Mouse (Mus musculus): Measurements from ENCODE around the gene Ptrh1.
A peak's percentile ranks its signal among the peaks of the same experiment; 100 is the strongest.

Gene Ptrh1

DNA sequence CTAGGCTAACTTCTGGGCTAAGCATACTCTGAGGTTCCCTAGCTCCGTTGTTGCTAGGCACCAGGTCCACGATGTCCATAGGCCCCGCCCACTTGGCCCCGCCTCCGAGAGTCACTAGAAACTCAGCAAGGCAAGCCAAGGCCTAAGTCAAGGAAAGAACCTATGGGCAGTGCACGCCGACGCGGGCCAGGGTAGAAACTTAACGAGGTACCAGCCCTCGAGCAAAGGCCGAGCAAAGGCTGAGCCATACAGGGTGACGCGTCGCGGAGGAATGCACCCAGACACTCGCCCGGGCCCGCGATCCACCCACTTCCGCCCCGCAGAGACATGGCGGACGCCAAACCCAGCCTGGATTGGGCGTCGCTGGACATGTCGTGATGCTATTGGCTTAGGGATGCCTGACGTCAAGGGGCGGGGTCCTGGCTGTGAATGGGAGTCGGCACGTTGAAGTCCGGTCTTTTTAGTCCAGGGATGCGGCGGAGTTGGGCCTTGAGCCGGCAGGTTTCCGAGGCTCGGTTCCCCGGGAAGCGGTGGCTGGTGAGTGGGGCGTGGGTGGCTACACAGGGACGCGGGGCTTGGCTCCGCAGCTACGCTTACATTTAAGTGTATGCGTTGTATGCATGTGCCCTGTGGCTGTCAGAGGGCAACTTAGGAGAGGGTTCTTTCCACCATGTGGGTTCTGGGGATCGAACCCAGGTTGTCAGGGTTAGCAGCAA, at the start of gene Ptrh1, which contains the start of gene Ttc16:
TSS of gene Ptrh1 (plus strand) at position 428 of the 716 bp plus-strand sequence.
TSS of gene Ttc16 (minus strand) at position 275 of the 716 bp plus-strand sequence.
- peak; percentile 93 to 95 for DNase-seq (ENCODE audit: low spot score in 2 of 2)

DNA sequence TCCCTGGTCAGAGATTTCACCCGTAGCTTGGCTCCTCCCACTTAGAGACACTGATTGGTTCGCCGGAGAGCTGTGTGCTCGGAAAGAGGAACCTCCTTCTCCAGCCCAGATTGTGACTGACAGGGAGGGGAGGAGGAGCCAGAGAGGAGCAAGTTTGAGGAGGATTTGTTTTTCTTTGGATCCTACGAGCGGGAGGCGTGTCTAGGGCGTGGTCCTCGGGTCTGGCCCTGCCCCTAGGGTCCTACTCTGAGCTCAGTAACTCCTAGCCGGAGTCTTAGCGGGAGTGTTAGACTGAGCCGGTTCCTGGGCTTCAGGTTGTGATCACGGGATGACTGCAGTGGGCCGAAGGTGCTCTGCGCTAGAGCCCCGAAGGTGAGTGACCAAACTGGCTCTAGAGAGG, 48.2 kb upstream of the Ptrh1 start:
- peak; percentile 78 to 80 for DNase-seq (ENCODE audit: low spot score in 2 of 2)

DNA sequence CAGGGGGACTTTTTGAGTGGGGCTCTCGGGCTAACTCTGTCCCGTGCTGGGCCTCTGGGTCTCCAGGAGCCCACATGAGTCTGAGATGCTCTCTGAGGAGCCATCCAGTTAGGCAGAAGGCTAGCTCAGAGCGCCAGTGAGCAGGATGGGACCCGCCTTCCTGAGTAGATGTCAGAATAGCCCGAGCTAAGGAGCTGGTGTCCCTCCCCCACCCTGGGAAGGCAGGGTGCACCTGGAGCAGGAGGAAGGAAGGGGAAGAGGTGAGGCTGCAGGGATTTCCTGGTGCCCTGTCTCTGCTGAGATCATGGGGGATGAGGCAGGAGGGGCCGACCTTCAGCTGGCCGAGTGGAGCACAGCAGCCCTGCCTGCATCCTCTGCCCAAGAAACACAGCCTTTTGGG, 47.1 kb upstream of the Ptrh1 start:
- no peak for DNase-seq (ENCODE audit: low spot score in 2 of 2)

DNA sequence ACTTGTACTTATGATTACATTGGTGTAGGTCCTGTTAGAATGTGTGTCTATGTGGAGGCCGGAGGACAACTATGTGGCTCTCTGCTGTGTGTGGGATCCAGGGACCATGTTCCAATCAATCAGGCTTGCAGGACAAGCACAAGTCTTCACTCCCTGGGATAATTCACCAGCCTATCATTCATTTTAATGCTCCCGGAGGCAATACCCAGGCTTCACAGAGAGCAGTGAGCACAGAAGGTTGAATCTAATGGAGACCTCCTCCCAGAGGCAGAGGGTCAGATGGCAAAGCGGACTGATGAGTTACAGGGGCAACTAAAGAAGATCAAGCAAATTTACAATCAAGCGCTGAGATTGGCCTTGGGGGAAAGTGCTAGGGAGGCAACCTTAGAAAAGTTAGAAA, 46.0 kb upstream of the Ptrh1 start:
- no peak for DNase-seq (ENCODE audit: low spot score in 2 of 2)

DNA sequence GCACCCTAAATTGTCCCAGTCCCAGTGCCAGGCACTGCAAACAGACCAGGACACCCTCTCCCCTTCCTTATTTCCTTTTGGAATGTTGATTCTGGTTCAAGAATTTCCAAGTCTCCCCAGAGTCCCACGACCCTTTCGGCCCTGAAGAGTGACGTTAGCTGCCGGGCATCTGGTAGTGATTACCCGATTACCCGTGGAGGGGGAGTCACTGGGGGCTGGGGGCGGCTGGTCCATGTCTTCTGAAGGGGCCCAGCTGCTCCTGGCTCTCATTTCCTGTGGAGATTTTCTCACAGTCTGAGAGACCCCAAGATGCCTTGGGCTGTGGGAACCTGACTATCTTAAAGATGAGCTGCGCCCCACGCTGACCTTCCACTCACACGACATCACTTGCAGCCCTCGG, 44.7 kb upstream of the Ptrh1 start:
- no peak for DNase-seq (ENCODE audit: low spot score in 2 of 2)

DNA sequence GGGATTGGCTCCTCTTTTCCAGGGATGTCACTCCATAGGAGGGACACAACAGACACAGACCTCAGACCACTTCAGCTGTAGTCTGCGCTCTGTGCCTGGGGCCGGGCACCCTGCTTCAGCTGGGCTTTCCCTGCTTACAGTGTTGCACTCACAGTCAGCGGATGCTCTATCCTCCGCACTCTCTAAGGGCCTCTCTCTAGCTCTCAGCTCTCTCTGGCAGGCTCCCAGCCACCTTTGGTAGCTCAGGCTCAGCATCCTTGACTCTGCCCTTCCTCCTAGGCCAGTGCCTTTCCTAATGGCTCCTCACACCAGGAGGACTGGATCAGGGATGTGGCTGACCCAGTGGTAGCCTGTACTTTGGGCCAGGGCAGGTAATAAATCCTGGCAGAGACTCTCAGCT, 43.7 kb upstream of the Ptrh1 start:
- DNase-seq (ENCODE audit: low spot score in 2 of 2): no peak

DNA sequence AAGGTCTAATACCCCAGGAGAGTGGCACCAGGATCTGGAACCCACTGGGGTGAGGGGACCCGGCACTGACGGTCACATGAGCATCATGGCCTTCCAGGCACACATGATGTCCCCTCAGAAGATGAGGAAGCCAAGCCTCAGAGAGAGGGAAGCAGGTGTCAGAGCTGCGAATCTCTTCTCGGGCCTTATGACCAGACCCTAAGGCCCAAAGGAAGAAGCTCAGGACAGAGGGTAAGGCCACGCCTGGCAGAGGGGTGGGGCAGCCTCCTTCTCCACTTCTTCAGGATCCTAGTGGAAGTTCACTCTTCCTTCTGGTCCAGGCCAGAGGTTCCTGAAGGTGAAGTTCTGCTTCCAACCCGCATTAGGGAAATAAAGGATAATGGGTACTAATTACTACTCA, 42.9 kb upstream of the Ptrh1 start:
- no peak for DNase-seq (ENCODE audit: low spot score in 2 of 2)

DNA sequence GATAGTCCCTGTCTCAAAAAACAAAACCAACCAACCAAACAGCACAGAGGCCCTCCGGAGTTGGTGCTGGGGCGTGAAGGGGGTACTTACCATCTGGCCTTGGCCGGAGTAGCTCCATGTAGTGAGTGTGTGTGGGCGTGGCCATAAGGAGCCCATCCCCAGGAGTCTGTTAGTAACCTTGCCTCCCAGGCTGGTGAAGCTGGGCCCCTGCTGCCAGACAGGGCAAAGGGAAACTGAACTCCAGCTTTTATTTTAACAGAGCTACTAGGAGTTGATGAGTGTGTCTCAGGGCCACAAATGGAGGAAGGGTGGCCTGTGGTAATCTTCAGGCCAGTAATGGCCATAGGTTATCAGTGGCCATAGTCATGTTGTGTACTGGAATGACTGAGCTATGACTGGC, 41.1 kb upstream of the Ptrh1 start:
- DNase-seq (ENCODE audit: low spot score in 2 of 2): no peak

DNA sequence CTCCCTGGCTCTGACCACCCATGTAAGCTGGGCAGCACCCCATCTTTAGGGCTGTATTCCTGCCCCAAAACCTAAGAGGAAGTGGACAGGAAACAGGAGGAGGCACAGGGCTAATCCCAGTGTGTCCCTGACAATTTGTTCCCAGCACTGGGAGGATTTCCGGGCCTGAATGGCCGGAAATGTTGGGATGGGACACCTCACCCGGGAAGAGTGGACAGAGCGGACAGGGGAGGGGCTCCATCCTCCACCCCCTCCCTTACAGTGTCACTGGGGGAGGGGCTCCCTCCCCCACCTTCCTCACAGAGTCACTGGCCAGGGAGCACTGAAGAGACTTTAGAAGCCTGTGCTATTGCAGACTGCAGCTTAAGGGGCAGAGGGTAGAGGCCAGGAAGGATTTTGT, 40.7 kb upstream of the Ptrh1 start:
- DNase-seq (ENCODE audit: low spot score in 2 of 2): no peak

DNA sequence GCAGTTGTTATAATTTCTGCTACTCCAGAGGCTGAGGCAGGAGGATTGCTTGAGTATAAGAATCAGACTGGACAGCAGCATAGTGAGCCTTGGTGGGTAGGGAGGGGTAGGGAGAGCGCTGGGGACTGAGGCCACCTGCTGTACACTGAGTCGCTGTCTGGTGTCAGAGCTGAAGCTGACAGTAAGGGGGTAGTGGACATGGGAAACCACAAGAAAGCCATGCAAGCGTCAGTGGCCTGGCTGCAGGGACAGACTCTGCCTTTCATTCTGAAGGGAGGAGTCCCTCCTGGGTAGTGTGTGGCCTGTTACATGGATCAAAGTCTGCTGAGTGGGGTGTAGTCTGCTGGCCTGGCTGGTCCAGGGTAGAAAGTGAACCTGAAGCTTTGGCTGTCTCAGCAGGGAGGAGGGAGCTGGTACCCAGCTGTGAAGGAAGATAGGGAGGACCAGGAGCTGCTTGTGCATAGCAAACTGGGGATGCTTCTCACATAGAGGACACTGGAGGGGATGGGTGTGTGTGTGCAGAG, 39.2 kb upstream of the Ptrh1 start:
- DNase-seq (ENCODE audit: low spot score in 2 of 2): no peak

DNA sequence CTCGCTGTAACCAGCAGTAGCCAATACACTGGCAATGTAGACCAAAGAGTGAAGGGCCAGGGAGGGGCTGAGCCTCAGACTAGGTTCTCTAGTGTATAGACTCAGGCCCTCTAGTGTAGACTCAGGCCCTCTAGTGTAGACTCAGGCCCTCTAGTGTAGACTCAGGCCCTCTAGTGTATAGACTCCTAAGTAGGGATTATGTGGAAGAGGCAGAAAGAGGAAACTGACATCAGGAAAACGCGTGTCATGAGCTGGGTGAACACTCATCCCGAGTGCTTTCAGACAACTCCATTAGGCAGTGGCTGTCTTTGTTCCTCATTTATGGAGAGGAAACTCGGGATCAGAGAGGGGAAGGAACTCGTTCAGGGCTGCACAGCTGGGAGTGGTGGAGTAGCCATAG, 38.6 kb upstream of the Ptrh1 start:
- DNase-seq (ENCODE audit: low spot score in 2 of 2): no peak

DNA sequence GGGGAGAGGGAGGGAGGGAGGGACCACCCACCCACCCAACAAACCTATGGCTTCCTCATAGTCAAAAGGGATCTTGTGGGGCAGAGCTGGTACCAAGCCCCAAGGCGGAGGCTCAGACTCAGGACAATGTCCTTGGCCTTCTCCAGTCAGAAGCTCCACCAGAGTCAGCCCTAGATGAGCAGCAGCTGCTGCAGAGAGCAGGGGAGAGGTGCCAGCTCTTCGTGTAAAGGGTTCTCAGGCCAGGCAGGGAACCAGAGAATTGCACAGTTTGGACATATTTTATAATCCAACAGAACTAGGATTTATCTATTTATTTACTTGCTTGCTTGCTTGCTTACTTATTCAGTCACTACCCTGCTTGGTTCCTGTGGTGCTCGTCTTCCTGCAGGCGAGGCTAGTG, 36.3 kb upstream of the Ptrh1 start:
- DNase-seq (ENCODE audit: low spot score in 2 of 2): no peak

DNA sequence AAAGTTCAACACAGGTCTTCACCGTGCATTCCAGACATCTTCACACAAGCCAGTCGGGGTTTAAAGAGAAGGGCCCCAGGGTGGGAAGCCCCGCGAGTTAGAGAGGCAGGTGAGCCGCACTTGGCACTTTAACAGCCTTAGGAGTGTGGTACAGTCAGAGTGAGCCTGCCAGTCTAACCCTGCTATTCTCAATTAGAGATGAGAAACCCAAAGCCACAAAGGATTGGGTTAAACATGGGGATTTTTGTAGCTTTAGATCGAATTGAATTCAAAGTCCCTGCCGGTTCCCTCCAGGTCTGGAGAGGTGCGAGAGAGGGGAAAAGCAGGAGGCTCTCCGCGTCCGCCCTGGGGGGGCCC, 34.7 kb upstream of the Ptrh1 start, which contains the start of gene 6330409D20Rik:
TSS of gene 6330409D20Rik (minus strand) at position 101 of the 357 bp plus-strand sequence.
- no peak for DNase-seq (ENCODE audit: low spot score in 2 of 2)

DNA sequence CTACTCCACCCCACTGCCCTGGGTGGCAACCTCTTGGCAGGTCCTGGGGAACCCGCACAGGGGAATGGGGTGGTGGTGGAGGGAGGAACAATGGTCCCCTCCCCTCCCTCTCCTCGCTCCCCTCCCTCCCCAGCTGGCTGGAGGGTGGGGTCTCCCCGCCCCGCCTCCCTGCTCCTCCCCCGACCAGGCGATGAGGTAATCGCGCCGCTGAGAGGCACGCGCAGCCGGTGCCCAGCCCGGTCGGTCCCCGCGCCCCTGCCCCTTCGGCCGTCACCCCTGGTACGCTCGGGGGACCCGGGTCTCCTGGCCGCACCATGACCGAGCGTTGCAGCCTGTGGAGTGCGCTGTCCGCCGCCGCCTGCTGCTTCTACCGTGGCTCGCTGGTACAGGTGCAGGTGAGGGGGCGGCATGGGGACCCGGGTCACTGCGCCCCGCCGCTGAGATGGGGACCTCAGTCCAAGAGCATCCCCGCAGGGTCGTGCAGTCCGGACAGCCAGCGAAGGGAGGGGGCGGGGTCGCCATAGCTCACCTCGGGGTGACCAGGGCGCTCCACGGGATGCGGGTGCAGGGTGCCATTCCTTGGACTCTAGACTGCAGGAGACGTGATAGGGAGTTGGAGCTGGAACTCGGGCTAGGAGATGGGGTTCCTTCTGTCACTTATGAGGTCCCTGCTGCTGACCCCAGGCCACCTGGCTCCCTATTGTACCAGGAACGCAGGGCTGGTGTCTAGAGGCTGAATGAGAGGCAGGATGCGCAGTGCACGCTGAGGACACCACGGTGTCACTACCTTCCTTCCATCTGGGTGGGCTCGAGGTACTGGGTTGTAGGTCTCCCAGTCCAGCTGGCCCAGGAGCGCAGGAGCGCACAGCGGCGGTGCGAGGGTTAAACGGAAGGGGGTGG, 34.1 kb upstream of the Ptrh1 start:
- DNase-seq (ENCODE audit: low spot score in 2 of 2): peak in 1 of 2 experiments; percentile 55

DNA sequence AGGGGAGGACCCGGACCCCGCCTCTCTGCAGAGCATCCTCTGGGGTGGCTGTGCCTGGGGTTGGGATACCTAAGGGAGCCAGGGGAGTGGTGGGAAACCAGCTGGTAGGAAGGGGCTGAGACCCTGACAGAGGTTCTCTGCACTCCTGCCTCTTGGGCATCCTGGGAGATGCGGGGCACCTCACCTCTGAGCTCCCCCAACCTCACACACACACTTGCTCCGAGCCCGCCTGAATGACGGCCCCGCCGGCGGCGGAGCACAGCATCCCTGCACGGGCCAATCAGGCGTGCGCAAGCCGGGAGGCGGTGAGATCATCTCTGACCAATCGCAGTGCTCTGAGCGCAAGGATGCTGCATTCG, 33.4 kb upstream of the Ptrh1 start:
- peak; percentile 79 for DNase-seq (ENCODE audit: low spot score in 2 of 2)

DNA sequence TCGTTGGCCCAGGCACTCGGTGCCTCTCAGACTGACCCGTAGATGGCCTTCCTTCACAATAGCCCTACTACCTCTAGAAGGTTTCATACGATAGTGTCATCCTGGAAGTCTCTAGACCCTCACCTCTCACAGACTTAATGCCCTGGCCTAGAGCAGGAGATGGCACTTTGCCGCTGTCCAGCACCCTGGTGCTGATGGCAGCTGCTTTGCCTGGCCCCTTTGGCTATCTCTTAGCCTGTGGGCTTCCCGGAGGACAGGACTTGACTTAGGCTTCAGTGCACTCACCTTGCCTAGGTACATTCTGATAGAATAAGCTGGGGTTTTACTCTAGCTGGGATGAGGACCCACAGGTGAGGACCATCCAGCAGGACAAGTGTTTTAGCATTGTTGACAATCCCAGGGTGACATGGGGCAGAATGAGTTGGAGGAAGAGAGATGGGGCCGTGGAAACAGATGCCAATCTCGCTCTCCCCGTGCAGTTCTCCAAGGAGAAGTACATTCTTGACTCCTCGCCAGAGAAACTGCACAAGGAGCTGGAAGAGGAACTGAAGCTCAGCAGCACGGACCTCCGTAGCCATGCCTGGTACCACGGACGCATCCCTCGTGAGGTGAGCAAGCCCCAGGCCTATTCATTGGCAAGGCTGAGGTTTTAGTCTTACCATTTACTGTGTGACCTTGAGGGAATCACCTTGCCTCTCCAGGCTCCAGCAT, 31.2 kb upstream of the Ptrh1 start:
- DNase-seq (ENCODE audit: low spot score in 2 of 2): no peak

DNA sequence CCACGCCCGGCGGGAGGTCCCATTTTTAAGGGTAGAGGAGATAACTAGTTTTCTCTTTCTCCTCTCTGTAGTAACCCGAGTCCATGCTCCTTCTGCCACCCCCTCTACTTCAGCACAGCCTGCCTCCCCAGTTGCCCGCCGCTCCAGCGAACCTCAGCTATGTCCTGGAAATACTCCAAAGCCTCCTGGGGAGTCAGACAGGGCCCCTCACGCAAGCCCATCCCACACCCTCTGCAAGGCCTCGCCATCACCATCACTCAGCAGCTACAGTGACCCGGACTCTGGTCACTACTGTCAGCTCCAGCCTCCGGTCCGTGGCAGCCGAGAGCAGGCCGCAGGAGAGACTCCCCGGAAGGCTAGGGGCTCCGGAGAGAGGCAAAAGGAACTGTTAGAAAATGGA, 26.5 kb upstream of the Ptrh1 start:
- DNase-seq (ENCODE audit: low spot score in 2 of 2): no peak

DNA sequence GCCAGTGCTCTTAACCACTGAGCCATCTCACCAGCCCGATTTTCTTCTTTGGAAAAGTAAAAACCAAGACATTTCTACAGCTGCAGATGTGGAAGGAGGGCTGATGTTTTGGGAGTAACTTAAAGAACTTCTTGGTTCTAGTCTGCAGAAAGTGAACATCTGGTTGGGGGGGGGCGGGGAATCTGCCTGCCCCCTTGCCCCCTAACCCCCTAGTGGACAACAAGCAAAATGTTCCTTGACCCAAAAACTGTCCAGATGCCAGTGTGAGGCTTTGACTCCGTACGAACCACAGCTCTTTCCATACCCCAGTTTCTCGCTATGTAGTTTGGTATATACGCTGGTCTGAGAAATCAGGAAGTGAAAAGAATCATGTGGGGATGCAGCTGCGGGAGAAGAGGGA, 25.4 kb upstream of the Ptrh1 start:
- no peak for DNase-seq (ENCODE audit: low spot score in 2 of 2)

DNA sequence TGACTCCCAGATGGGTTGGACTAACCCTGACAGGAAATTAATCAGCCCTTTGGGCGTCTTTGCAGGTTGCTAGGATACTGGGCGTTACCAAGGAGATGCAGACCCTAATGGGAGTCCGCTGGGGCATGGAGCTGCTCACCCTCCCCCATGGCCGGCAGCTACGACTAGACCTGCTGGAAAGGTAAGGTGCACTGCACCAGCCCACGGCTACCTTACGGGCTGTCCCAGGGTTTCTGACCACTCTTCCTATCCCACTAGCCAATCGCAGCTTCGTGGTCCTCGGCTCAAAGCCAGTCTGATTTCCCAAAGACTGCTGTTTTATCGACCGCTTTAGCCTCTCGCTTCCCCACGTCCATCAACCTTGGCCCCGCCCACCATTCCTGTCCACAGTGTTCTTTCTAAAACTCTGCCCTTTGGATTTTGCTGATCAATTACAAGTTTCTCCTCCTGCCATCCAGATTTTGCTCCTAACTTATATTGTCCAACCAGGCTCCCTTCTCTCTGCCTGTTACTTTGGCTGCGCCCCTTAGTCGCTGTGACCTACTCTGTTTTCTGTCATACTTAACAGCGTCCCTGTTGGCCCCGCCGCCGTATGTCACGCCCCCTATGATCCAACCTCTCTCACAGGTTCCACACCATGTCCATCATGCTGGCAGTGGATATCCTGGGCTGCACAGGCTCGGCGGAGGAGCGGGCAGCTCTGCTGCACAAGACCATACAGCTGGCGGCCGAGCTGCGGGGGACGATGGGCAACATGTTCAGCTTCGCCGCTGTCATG, 24.5 kb upstream of the Ptrh1 start:
- DNase-seq (ENCODE audit: low spot score in 2 of 2): no peak

DNA sequence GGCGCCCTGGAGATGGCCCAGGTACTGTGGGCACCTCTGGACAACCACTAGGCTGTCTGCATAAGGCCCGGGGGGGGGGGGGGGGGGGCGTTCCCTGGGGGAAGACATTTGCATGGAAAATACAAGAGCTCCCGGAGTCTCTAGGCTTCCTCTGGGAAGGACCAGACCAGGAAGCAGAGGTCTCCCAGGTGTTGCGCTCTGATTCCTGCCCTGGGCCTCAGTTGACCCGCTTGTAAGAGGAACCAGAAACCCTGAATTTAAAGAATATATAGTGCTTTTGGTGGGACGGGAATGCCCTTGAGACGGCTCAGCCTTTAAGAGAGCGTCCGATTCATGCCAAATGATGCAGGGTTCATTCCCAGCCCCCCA, 23.9 kb upstream of the Ptrh1 start:
- DNase-seq (ENCODE audit: low spot score in 2 of 2): no peak

DNA sequence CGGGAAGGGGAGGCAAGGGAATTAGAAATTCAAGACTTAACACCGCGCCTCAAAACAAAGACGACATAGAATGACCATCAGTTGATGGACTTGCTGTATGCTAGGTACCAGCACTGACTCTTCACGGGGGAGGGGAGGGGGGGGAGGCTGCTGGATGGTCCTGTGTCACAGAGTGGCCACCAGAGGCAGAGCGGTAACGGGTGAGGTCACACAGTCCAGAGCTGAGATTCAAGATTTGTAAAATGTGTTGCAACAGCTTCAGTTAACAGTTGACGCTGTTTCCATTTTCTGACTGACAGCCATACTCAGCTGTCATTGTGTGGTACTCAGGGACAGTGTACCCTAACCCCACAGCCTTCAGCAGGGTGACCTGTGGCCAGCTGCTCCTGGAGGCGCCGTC, 23.4 kb upstream of the Ptrh1 start:
- no peak for DNase-seq (ENCODE audit: low spot score in 2 of 2)

DNA sequence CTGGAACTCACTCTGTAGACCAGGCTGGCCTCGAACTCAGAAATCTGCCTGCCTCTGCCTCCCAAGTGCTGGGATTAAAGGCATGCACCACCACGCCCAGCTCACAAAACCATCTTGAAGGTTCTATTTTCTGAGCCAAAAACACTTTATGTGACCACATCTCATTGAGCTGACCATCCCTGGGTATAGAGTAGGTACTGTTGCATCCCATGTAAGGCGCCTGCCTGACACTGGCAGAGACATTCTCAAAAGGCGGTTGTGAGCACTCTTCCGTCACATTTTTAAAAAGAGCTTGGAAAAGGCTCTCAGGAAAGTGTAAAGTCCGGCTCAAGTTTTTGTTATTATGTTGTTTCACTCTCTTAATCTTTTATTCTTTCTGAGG, 18.9 kb upstream of the Ptrh1 start:
- no peak for DNase-seq (ENCODE audit: low spot score in 2 of 2)

Data from frontal cortex, postnatal 14 days (tissue).